Mouse (Mus musculus): ENCODE measurements around the gene Nxpe3. TPM values are rescaled to one million over a fixed set of nuclear protein-coding genes. Genes with fewer than 3 reads are reported as not detected.

The Nxpe3 gene
- polyA plus RNA-seq, 1 experiment, result 1.1 TPM

- Histone ChIP-seq H3K4me3 (ENCODE audit: insufficient read depth, low read length) (no peak overlapping the region), H3K4me1 (ENCODE audit: control insufficient read depth, insufficient read depth, low read length) (no peaks in the 10 kb centered on the region), H3K27ac (ENCODE audit: insufficient read depth, low read length) (no peak overlapping the region)
- no peak for TF ChIP-seq CTCF (IDR thresholded peaks at IDR 0.05; ENCODE audit: borderline replicate concordance, insufficient read depth, low read length)
- no peak for TF ChIP-seq POLR2A (IDR thresholded peaks at IDR 0.05; ENCODE audit: low read depth, low read length)
Measured at GRCm38 (mm10) chr16:55910208-55910793, 15.2 kb upstream of the Nxpe3 start.

DNA sequence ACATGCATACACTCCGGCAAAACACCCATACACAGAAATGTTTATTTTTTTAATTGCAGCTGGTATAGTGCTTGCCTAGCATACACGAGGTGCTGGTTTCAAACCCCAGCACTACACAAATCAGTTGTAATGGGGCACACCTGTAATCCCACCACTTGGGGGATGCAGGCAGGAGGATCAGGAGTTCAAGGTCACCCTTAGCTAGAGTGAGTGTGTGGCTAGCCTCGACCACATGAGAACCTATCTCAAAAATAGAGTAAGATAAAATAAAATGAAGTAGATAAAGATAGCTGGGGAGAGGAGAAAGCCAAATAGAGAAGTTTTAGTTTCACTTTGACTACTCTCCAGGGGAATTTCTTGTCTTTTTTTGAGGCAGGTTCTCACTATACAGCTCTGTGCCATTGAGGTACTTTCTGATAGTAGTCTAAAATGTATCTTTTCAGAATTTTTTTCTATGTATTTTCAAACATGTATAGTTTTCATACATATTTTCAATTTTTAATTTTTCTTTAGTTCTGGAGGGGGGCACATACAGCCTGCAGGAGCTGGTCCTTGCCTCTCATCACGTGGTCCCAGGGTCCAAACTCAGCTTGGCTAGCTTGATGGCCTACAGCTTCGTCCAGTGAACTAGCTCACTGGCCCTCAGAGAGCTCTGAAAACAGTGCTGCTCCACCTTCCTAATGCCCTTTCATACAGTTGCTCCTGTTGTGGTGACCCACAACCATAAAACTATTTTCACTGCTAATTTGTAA lies 12.0 kb upstream of the Nxpe3 start:
- H3K4me3 ChIP-seq (ENCODE audit: insufficient read depth, low read length), result no peak overlapping the region
- H3K27ac ChIP-seq (ENCODE audit: insufficient read depth, low read length), result no peak overlapping the region
- TF ChIP-seq CTCF (IDR thresholded peaks at IDR 0.05; ENCODE audit: borderline replicate concordance, insufficient read depth, low read length), result no peak
- no peak for TF ChIP-seq POLR2A (IDR thresholded peaks at IDR 0.05; ENCODE audit: low read depth, low read length)
- H3K4me1 ChIP-seq (ENCODE audit: control insufficient read depth, insufficient read depth, low read length), result no peaks in the 10 kb centered on the region

GRCm38 (mm10) chr16:55905370-55905769 lies 10.3 kb upstream of the Nxpe3 start:
- no peaks in the 10 kb centered on the region for H3K4me1 ChIP-seq (ENCODE audit: control insufficient read depth, insufficient read depth, low read length)
- TF ChIP-seq CTCF (IDR thresholded peaks at IDR 0.05; ENCODE audit: borderline replicate concordance, insufficient read depth, low read length) (no peak), POLR2A (IDR thresholded peaks at IDR 0.05; ENCODE audit: low read depth, low read length) (no peak)
- no peak overlapping the region for H3K4me3 ChIP-seq (ENCODE audit: insufficient read depth, low read length)
- H3K27ac ChIP-seq (ENCODE audit: insufficient read depth, low read length), result no peak overlapping the region

GRCm38 (mm10) chr16:55901839-55902756 lies 7.0 kb upstream of the Nxpe3 start:
- TF ChIP-seq CTCF (IDR thresholded peaks at IDR 0.05; ENCODE audit: borderline replicate concordance, insufficient read depth, low read length) (no peak), POLR2A (IDR thresholded peaks at IDR 0.05; ENCODE audit: low read depth, low read length) (no peak)
- H3K4me1 ChIP-seq (ENCODE audit: control insufficient read depth, insufficient read depth, low read length), result no peaks in the 10 kb centered on the region

DNA sequence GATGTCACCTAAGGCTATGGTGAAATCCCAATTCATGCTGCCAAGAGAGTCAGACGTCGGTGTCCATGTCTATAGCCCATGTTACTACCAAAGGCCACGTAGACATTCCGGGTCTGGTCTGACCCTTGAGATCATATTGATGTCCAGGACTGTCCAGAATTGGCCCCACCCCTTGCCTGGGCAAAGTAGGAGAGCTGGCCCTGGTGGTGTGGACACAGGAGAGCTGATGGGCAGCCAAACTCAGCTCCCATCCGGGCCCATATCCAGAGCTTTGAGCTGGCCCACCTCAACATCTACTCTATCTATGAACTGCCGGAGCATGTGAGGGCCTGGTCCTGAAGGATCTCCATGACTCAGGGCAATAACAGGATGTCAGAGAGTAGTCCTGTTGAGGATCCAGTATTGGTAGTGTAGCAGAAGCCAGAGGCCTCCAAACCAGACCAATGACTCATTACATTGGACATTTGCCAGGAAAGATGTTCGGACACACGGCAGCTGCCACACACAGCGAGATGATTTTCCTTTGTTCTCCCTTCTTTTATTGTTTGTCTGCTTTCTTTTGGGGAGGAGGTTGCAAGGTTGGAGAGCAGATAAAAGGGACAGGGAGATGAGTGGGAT lies 3.4 kb upstream of the Nxpe3 start:
- H3K27ac ChIP-seq (ENCODE audit: insufficient read depth, low read length), result no peak overlapping the region
- no peak for TF ChIP-seq CTCF (IDR thresholded peaks at IDR 0.05; ENCODE audit: borderline replicate concordance, insufficient read depth, low read length)
- H3K4me1 ChIP-seq (ENCODE audit: control insufficient read depth, insufficient read depth, low read length), result peaks cover 5% of the 10 kb centered on the region
- no peak overlapping the region for H3K4me3 ChIP-seq (ENCODE audit: insufficient read depth, low read length)

More at GRCm38 (mm10) chr16:55901839-55902756, 7.0 kb upstream of the Nxpe3 start:
- Histone ChIP-seq H3K27ac (ENCODE audit: insufficient read depth, low read length) (no peak overlapping the region), H3K4me3 (ENCODE audit: insufficient read depth, low read length) (no peak overlapping the region)

- Histone ChIP-seq H3K4me1 (ENCODE audit: control insufficient read depth, insufficient read depth, low read length) (peaks cover 5% of the 10 kb centered on the region), H3K4me3 (ENCODE audit: insufficient read depth, low read length) (peak overlapping the region; percentile 45), H3K27ac (ENCODE audit: insufficient read depth, low read length) (peak overlapping the region; percentile 60)
- TF ChIP-seq CTCF (IDR thresholded peaks at IDR 0.05; ENCODE audit: borderline replicate concordance, insufficient read depth, low read length) (no peak), POLR2A (IDR thresholded peaks at IDR 0.05; ENCODE audit: low read depth, low read length) (no peak)
Measured at GRCm38 (mm10) chr16:55895651-55896095, 588 bp upstream of the Nxpe3 start.

- no peak overlapping the region for H3K27ac ChIP-seq (ENCODE audit: insufficient read depth, low read length)
- peaks cover 5% of the 10 kb centered on the region for H3K4me1 ChIP-seq (ENCODE audit: control insufficient read depth, insufficient read depth, low read length)
- TF ChIP-seq CTCF (IDR thresholded peaks at IDR 0.05; ENCODE audit: borderline replicate concordance, insufficient read depth, low read length) (no peak), POLR2A (IDR thresholded peaks at IDR 0.05; ENCODE audit: low read depth, low read length) (no peak)
- peak overlapping the region; percentile 45 for H3K4me3 ChIP-seq (ENCODE audit: insufficient read depth, low read length)
Measured at GRCm38 (mm10) chr16:55894536-55894892, 571 bp downstream of the Nxpe3 start.

DNA sequence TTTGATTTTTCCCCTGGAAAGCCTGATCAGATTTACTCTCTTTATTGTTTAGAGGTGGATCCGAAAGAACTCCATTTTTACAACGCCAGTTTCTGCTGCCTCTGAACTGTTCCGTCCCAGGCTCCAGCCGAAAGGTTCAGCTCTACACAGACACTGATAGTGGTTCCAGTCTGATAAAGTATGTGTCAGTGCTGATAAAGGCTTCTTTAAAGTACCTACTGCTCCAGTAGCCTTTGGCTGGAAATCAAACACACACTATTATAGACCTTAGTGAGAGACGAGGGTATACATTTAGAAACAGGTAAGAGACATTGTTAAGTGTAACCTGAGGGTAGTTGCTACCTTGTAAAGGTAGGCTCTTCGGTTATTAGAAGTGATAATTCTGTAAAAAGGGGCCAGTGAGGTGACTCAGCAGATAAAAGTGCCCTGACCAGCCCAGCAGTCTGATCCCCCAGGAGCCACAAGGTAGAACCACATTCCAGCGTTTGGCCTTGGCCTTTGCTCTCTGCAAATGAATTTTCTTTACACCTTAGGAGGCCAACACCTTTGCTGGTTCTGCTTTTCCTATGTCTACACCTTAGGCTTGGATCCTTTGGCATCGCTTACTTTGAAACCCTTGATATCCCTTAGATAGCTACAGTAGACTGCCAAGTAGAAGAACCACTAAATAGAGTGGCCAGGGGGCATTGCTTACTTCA lies 1.5 kb downstream of the Nxpe3 start:
- Histone ChIP-seq H3K4me1 (ENCODE audit: control insufficient read depth, insufficient read depth, low read length) (peaks cover 7% of the 10 kb centered on the region), H3K27ac (ENCODE audit: insufficient read depth, low read length) (no peak overlapping the region), H3K4me3 (ENCODE audit: insufficient read depth, low read length) (no peak overlapping the region)
- TF ChIP-seq CTCF (IDR thresholded peaks at IDR 0.05; ENCODE audit: borderline replicate concordance, insufficient read depth, low read length) (no peak), POLR2A (IDR thresholded peaks at IDR 0.05; ENCODE audit: low read depth, low read length) (no peak)

- TF ChIP-seq CTCF (IDR thresholded peaks at IDR 0.05; ENCODE audit: borderline replicate concordance, insufficient read depth, low read length) (no peak), POLR2A (IDR thresholded peaks at IDR 0.05; ENCODE audit: low read depth, low read length) (no peak)
- H3K4me1 ChIP-seq (ENCODE audit: control insufficient read depth, insufficient read depth, low read length), result peaks cover 7% of the 10 kb centered on the region
- H3K27ac ChIP-seq (ENCODE audit: insufficient read depth, low read length), result no peak overlapping the region
- no peak overlapping the region for H3K4me3 ChIP-seq (ENCODE audit: insufficient read depth, low read length)
Measured at GRCm38 (mm10) chr16:55892484-55892883, 2.6 kb downstream of the Nxpe3 start.
